Mouse (Mus musculus) liver, embryonic 11.5 days (tissue): Measurements from ENCODE around the gene Lbhd2. TPM values are rescaled to one million over a fixed set of nuclear protein-coding genes. Genes with fewer than 3 reads are reported as not detected.

ENCODE experiments used
- ATAC-seq: fragments of 200-750 bp; cut with Nextera tagmentation; replicated peaks from 2 replicates; pipeline ENCODE4 v1.8.0; 2017; ENCODE audit warnings: moderate number of reproducible peaks, mild to moderate bottlenecking, moderate TSS enrichment, moderate library complexity; ENCODE audit not compliant: low FRiP score
- DNase-seq: peaks from one replicate; pipeline ENCODE4 v3.0.0-alpha.2; 2017; ENCODE audit warnings: low spot score
- H3K27ac ChIP-seq: fragments of 300-500 bp; sonication (generic); 2 replicates; pipeline ENCODE4 v1.5.1; 2014; ENCODE audit warnings: mild to moderate bottlenecking, low read depth, low read length, control low read depth
- H3K27me3 ChIP-seq: fragments of 300-500 bp; sonication (generic); replicated peaks from 2 replicates; pipeline ENCODE4 v1.6.1; 2014; ENCODE audit warnings: low read length, mixed read lengths; ENCODE audit not compliant: control insufficient read depth, insufficient read depth
- H3K36me3 ChIP-seq: fragments of 300-500 bp; sonication (generic); 2 replicates; pipeline ENCODE4 v1.6.1; 2014; ENCODE audit warnings: mild to moderate bottlenecking, low read length, moderate library complexity, mixed read lengths; ENCODE audit not compliant: control insufficient read depth, insufficient read depth
- H3K4me1 ChIP-seq: fragments of 300-500 bp; sonication (generic); replicated peaks from 2 replicates; pipeline ENCODE4 v1.6.1; 2014; ENCODE audit warnings: low read length, mixed read lengths; ENCODE audit not compliant: control insufficient read depth, insufficient read depth
- H3K4me2 ChIP-seq: fragments of 300-500 bp; sonication (generic); 2 replicates; pipeline ENCODE4 v1.6.1; 2014; ENCODE audit warnings: mild to moderate bottlenecking, control low read depth, moderate library complexity
- H3K4me3 ChIP-seq: fragments of 300-500 bp; sonication (generic); 2 replicates; pipeline ENCODE4 v1.5.1; 2014; ENCODE audit warnings: low read depth, low read length, control low read depth
- H3K9ac ChIP-seq: fragments of 300-500 bp; sonication (generic); 2 replicates; pipeline ENCODE4 v1.6.1; 2014; ENCODE audit warnings: low read depth, low read length, control low read depth
- H3K9me3 ChIP-seq: fragments of 300-500 bp; sonication (generic); 2 replicates; pipeline ENCODE4 v1.6.1; 2016; ENCODE audit warnings: low read length, inconsistent platforms, mixed read lengths; ENCODE audit not compliant: control insufficient read depth
- WGBS: fragments of 180-500 bp; shearing (Covaris S2); extraction: QIAGEN DNeasy Blood & Tissue Kit; methylation state at CpG from one replicate; pipeline ENCODE4 v1.1.7; 2014; 5-methylcytosine and 5-hydroxymethylcytosine counted together
- polyA plus RNA-seq: library from polyadenylated mRNA; unstranded; fragments of >200 nt; fragmentation: Nextera tagmentation; extraction: Ambion mirVana; gene quantifications from 2 replicates; pipeline ENCODE4 v1.2.1, GENCODE M21; 2014

Lbhd2 gene
- polyA plus RNA-seq, 1 experiment from 2014 or later = 0.36 TPM

- Histone ChIP-seq H3K4me3 (no peak overlapping the region), H3K4me1 (peaks cover 7% of the 10 kb centered on the region; the same call in 1 of the 2 replicates), H3K27me3 (no peaks in the 10 kb centered on the region), H3K9ac (no peak overlapping the region), H3K9me3 (no peaks in the 10 kb centered on the region), H3K4me2 (no peak overlapping the region), H3K27ac (peak overlapping the region; percentile 46; the same call in 1 of the 2 replicates), H3K36me3 (no peaks in the 10 kb centered on the region)
- 85% methylated on average over 4 of the region's 4 CpGs for WGBS
- no peak for ATAC-seq
- DNase-seq = no peak
Observed at GRCm38 (mm10) chr12:111387146-111387545, 19.5 kb upstream of the Lbhd2 start.

DNA sequence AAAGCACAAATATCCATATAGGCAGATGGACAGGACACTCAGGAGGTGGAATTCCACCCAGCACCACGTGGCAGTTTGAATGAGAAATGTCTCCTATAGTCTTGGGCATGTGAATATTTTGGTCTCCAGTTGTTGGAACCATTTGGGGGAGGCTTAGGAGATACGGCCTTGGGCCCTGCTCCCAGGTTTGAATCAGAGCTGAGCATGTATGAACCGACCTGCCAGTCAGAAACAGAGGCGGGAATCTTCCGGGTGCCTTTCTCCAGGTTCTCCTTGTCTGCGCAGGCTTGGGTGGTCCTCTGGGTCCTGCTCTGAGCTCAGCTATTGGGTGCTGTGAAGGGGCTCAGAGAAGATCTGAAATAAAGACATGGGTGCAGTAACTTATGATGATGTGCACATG lies 12.6 kb upstream of the Lbhd2 start:
- Histone ChIP-seq H3K27ac (no peak overlapping the region), H3K4me3 (no peak overlapping the region), H3K9me3 (no peaks in the 10 kb centered on the region), H3K9ac (no peak overlapping the region), H3K36me3 (no peaks in the 10 kb centered on the region), H3K27me3 (peaks cover 1% of the 10 kb centered on the region), H3K4me1 (no peaks in the 10 kb centered on the region), H3K4me2 (no peak overlapping the region)
- 77% methylated on average over 6 of the region's 6 CpGs for WGBS
- DNase-seq (no peak), ATAC-seq (no peak)

DNA sequence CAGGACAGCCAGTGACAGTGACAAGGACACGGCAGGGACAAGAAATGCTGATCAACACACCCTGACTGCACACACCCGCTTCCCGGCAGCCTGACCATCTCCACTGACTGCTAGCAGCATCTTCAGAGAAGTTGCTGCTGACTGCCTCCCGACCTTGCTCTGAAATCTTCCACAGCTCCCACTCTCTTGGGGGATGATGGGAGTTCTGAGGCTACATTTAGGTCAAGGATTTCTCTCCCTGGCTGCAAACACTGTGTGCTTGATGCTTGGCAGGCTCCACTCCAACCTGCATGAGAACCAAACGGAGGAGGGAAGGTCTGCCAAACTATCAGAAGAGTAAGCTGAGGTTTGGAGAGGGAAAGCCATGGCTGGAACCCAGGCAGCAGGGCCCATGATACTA lies 9.6 kb upstream of the Lbhd2 start:
- Histone ChIP-seq H3K9me3 (no peaks in the 10 kb centered on the region), H3K4me1 (no peaks in the 10 kb centered on the region), H3K27me3 (peaks cover 6% of the 10 kb centered on the region), H3K9ac (no peak overlapping the region), H3K27ac (no peak overlapping the region), H3K4me2 (no peak overlapping the region), H3K4me3 (no peak overlapping the region), H3K36me3 (no peaks in the 10 kb centered on the region)
- no peak for DNase-seq
- no peak for ATAC-seq
- WGBS = 55% methylated on average over 5 of the region's 5 CpGs

GRCm38 (mm10) chr12:111401454-111402184 lies 5.0 kb upstream of the Lbhd2 start:
- H3K4me1 ChIP-seq = peaks cover 2% of the 10 kb centered on the region; the same call in 1 of the 2 replicates
- H3K4me3 ChIP-seq = no peak overlapping the region
- no peaks in the 10 kb centered on the region for H3K36me3 ChIP-seq
- no peak overlapping the region for H3K27ac ChIP-seq
- H3K4me2 ChIP-seq = no peak overlapping the region
- WGBS = 22% methylated on average over 15 of the region's 15 CpGs
- peaks cover 22% of the 10 kb centered on the region for H3K27me3 ChIP-seq
- no peak; the same call in 1 of the 2 replicates for ATAC-seq
- no peaks in the 10 kb centered on the region for H3K9me3 ChIP-seq
- no peak overlapping the region for H3K9ac ChIP-seq
- DNase-seq = peak; percentile 70

DNA sequence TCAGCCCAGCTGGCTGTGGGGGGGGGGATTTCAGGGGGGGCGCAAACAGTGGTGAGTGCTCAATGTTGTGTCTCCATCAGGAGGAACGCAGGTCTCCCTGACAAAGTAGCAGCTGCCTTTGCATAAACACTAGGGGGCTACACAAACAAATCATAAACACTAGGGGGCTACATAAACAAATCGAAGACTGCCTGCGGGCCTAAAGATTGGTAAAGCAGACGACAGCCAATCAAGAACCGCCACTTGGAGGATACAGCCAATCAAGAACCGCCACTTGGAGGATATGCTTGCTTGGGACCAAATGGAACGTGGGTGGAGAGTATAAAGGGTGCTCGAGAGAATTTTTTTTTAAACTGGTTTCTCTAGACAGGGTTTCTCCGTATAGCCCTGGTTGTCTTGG lies 1.7 kb upstream of the Lbhd2 start:
- WGBS = 59% methylated on average over 10 of the region's 10 CpGs
- no peak for ATAC-seq
- no peak for DNase-seq
- no peak overlapping the region for H3K9ac ChIP-seq
- H3K4me3 ChIP-seq = no peak overlapping the region
- H3K36me3 ChIP-seq = no peaks in the 10 kb centered on the region
- no peaks in the 10 kb centered on the region for H3K9me3 ChIP-seq
- peaks cover 50% of the 10 kb centered on the region for H3K27me3 ChIP-seq
- H3K27ac ChIP-seq = no peak overlapping the region
- no peak overlapping the region for H3K4me2 ChIP-seq
- peaks cover 8% of the 10 kb centered on the region; the same call in 1 of the 2 replicates for H3K4me1 ChIP-seq

DNA sequence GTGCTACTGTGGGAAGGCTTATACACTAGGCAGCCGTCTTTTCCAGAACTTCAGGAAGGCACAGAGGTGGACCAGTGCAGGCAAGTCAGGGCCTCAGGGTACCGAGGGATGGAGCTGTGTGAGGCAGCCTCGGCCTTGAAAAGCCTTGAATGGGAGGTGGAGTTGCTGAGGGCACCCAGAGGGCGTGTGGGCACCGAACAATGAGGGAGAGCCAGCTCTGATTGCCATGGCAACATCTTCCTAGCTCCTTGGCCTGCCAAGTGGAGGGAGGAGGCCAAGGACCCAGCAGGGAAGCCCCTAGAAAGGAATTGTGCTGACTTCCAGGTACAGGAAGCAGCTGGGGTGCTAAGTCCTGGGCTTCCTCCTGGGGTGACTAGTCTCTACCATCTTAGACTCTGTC lies 3.0 kb downstream of the Lbhd2 start:
- Histone ChIP-seq H3K4me1 (peaks cover 13% of the 10 kb centered on the region), H3K4me2 (no peak overlapping the region), H3K4me3 (no peak overlapping the region), H3K27me3 (peaks cover 56% of the 10 kb centered on the region), H3K36me3 (no peaks in the 10 kb centered on the region), H3K27ac (no peak overlapping the region), H3K9ac (no peak overlapping the region), H3K9me3 (no peaks in the 10 kb centered on the region)
- 49% methylated on average over 5 of the region's 5 CpGs for WGBS
- ATAC-seq (no peak), DNase-seq (no peak)

DNA sequence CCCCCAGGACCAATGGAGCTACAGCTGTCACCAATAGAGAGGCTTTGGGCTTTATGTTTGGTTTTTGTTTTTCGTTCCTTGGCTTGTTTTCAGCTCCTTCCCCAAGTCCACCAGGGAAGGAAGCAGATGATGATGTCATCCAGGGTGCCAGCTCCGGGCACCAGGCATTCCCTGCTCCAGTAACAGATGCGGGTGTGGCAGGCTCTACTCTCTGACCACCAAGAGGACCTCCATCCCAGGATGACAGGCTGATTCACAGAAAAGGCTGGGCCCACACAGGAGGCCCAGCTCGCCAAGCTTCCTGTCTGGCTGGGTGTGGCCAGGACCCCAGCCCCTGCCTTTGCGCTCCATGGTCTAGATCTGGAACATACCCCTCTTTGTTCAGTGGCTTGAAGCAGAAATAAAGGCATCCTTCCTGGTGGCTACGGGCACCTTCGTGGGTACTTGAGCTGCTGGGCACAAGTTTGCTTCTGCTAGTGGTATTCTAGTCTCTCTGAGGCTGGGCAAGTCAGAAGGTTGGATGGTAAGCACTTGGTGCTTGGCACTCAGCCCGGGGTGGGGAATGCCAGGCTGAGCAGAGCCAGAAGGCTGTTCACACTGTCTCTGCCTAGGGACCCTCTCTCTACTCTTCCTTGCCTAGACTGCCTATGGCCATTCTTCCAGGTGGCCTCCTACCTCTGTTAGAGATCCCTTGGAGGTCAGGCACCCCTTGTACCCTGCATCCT lies 5.2 kb downstream of the Lbhd2 start:
- Histone ChIP-seq H3K27ac (no peak overlapping the region), H3K9me3 (no peaks in the 10 kb centered on the region), H3K4me3 (no peak overlapping the region), H3K4me1 (peaks cover 10% of the 10 kb centered on the region), H3K9ac (no peak overlapping the region), H3K4me2 (no peak overlapping the region), H3K36me3 (no peaks in the 10 kb centered on the region), H3K27me3 (peaks cover 43% of the 10 kb centered on the region)
- DNase-seq = no peak
- no peak for ATAC-seq
- 68% methylated on average over 8 of the region's 8 CpGs for WGBS

- Histone ChIP-seq H3K27me3 (peaks cover 34% of the 10 kb centered on the region), H3K4me2 (peak overlapping the region; percentile 62), H3K4me1 (peaks cover 11% of the 10 kb centered on the region), H3K9me3 (no peaks in the 10 kb centered on the region), H3K36me3 (no peaks in the 10 kb centered on the region), H3K4me3 (peak overlapping the region; percentile 30; the same call in 1 of the 2 replicates), H3K27ac (0 out of 2 replicates have a peak overlapping the region, but pooled peaks have one; percentile 25), H3K9ac (no peak overlapping the region)
- DNase-seq (no peak), ATAC-seq (no peak; the same call in 1 of the 2 replicates)
- 24% methylated on average over 12 of the region's 12 CpGs for WGBS
Observed at GRCm38 (mm10) chr12:111412581-111413284, 6.1 kb downstream of the Lbhd2 start.
